Mouse (Mus musculus) spleen, adult 12 weeks (tissue): ENCODE measurements around the gene Rangrf.
"Not testable (repeated sequence)": the region's sequence is repeated elsewhere in the genome, so short reads cannot be mapped to it uniquely, and the experiment has no call there.

ENCODE experiments used
- DNase-seq: peaks from one replicate; pipeline ENCODE4 v3.0.0; 2022; ENCODE audit warnings: low spot score

The Rangrf gene

DNA sequence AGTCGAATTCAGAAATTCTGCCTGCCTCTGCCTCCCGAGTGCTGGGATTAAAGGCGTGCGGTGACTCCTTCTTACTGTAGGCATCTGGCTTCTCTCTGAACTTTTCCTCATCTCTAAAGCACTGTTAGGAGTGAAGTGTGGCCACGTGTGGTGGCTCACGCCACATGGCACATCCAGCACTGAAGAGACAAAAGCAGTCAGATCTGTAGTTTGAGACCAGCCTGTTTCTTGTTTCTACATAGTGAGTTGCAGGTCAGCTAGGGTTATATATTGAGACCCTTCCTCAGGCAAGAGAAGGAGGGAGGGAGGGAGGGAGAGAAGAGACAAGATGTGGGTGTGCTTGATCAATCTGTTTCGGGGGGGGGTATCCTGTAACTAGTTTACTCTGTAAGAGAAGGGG, at the start of gene Rangrf:
Rangrf (minus strand) TSS at position 101 of the 400 bp plus-strand sequence.
- DNase-seq, result no peak

DNA sequence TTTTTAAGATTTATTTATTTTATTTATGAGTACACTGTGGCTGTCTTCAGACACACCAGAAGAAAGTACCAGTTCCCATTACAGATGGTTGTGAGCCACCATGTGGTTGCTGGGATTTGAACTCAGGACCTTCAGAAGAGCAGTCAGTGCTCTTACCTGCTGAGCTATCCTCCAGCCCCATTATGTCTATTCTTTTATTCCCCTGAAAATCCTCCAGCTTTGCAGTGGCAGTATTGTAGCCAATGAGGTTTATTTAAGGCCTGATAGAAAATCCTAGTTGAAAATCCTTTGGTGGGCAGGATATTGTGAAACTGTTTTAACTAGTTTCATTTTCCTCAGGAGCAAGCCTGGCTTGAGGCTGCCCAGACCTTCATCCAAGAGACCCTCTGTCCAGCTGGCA, 45.7 kb upstream of the Rangrf start:
- no peak for DNase-seq

- no peak for DNase-seq
These were observed 41.8 kb upstream of the Rangrf start for GRCm38 (mm10) chr11:69016755-69017154.

DNA sequence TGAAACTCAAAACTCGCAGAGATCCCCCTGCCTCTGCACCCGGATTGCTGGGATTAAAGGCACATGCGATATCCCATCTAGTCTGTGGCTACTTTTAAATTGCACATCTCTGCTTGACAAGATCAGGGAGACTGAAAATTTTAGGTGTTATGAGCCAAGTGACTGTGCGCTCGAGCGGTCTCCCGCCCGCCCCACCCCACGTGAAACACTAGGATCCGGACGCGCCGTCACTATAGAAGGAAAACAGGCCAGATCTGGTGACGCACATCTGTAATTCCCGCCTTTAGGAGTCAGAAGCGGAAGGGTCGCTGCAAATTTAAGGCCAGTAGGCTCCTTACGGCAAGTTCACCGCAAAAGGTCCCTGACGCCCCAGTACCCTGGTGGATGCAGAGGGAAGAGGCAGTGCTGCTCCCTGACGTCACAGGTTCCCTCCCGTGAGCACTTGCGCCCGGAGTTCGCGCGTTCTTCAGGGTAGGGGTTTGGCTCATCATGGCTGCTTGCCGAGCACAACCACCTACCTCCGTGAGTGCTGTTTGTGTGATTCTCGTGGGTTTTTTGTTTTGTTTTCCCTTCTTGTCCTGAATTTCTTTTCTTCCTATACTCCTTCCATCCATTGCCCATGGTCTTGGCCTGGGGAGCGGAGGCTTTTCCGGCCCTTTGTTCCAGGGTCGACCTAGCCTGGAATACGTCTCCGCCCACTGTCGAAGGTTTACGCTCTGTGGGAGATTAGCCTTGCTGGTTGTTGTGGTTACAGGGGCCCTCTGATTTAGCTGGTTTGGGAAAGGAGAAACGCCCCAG, 40.9 kb upstream of the Rangrf start, which contains the start of gene Ctc1:
Ctc1 (plus strand) TSS at position 268 of the 798 bp plus-strand sequence.
- peak; percentile 88 for DNase-seq

- peak; percentile 78 for DNase-seq
These were observed 37.2 kb upstream of the Rangrf start for GRCm38 (mm10) chr11:69012071-69012601.

GRCm38 (mm10) chr11:69011445-69011844, 36.5 kb upstream of the Rangrf start:
- not testable (repeated sequence) for DNase-seq

DNA sequence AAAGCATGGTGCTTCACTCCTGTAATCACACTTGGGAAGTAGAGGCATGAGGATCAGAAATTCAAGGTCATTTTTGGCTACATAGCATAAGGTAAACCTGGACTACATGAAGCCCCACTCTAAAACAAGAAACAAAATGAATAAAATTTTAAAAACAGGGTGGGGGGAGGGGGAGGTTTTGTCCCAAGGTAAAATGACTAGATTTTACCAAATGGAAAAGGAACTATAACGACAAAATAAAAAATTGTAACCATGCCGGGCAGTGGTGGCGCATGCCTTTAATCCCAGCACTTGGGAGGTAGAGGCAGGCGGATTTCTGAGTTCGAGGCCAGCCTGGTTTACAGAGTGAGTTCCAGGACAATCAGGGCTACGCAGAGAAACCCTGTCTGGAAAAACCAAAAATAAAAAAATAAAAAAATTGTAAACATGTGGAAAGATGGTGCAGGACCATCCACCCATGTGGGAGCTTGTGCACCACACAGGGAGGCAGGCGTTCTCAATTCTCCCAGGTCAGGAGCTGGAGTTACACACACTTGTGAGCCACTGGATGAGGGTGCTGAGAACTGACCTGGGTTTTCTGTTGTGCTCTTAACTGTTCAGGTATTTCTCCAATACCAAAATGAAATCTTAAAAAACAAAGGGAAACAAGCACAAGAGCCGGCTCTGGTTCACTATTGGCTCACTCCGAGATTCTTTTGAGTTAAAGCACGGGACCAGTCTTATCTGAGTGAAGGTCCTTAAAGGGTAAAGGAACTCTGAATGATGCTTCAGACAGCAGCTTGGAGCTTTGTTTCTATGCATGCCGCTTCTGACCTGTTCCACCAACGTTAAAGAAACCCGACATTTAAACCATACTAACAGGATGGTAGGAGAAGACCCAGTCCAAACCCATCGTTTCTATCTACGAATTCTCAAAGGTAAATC, 35.7 kb upstream of the Rangrf start:
- DNase-seq, result no peak

DNA sequence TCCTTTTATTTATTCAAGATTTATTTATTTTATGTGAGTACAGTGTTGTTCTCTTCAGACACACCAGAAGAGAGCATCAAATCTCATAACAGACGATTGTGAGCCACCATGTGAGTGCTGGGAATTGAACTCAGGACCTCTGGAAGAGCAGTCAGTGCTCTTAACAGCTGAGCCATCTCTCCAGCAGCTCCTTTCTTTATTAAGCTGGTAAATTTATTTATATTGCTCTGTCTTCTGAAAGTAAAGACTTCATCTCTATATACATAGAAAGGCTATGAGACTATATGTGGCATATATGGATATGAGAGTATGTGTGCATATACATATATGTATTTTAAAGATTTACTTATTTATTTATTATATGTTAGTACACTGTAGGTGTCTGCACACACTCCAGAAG, 34.5 kb upstream of the Rangrf start:
- no peak for DNase-seq

GRCm38 (mm10) chr11:69008182-69009121, 33.5 kb upstream of the Rangrf start, which contains the start of gene Pfas:
TSS of gene Pfas (minus strand) at chr11:69008460.
- DNase-seq, result peak; percentile 91

DNA sequence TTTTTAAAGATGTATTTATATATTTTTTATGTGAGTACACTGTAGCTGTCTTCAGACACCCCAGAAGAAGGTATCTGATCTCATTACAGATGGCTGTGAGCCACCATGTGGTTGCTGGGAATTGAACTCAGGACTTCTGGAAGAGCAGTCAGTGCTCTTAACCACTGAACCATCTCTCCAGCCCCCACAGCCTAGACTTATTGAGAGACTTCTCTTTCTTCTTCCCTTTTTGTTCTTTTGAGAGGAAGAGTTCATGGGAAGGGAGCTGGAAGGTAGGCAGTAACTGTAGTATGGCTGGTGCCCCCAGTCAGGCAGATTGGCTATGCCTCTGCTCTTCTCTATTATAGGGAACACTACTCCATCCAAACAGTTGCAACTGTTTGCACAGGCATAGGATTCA, 31.6 kb upstream of the Rangrf start:
- not testable (repeated sequence) for DNase-seq

DNA sequence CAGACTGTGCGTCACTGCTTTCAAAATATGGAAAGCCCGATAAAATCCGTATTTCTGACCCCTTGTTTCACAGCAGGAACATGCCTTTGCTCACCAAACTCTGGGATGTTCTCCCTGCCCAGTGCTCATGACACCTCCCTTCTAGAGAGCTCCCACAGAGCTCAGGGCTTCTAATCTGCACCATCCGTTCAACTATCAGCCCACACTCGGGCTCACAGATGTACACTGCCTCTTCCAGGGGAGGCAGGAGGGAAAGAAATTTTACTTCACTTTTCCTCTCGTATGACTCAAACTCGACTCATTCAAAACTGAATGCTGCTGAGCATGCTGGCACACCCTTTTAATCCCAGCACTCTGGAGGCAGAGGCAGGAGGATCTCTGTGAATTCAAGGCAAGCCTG, 30.2 kb upstream of the Rangrf start:
- no peak for DNase-seq

DNA sequence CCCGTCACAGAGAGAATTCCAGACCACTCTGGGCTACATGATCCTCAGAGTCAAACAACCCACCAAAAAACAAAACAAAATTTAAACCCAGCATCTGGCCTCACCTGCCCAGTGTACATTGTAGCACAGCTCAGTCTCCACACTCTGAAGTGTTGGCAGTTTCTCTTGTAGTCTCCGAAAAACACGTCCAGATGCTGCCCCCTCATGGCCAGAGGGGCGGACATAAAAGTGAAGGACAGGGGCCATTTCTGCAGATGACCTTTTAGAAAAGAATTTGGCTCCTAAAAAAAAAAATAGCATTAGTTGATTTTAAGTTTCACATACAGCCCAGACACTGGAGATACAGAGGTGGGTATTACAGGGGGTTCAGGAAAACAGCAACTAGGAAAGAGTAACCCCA, 28.6 kb upstream of the Rangrf start:
- no peak for DNase-seq

GRCm38 (mm10) chr11:69002782-69003181, 27.8 kb upstream of the Rangrf start:
- not testable (repeated sequence) for DNase-seq

GRCm38 (mm10) chr11:68997080-68997479, 22.1 kb upstream of the Rangrf start:
- no peak for DNase-seq

DNA sequence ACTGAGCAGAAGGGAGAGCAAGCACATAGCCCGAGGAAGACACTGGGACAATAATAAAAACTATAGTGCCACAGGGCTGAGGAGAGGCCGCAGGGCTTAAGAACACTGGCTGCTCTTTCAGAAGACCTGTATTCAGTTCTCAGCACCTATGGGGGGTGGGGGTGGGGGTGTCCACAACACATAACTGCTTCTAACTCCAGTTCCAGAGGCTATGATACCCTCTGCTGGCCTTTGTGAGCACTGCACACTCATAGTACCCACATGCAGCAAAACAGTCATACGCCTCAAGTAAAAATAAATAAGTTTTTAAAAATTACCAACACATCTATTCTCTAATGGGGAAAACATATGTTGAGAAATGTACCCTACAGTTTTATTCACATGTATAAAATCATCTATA, 19.4 kb upstream of the Rangrf start:
- no peak for DNase-seq

GRCm38 (mm10) chr11:68993122-68993521, 18.1 kb upstream of the Rangrf start:
- no peak for DNase-seq

- no peak for DNase-seq
These were observed 13.4 kb upstream of the Rangrf start for GRCm38 (mm10) chr11:68988341-68988740.

DNA sequence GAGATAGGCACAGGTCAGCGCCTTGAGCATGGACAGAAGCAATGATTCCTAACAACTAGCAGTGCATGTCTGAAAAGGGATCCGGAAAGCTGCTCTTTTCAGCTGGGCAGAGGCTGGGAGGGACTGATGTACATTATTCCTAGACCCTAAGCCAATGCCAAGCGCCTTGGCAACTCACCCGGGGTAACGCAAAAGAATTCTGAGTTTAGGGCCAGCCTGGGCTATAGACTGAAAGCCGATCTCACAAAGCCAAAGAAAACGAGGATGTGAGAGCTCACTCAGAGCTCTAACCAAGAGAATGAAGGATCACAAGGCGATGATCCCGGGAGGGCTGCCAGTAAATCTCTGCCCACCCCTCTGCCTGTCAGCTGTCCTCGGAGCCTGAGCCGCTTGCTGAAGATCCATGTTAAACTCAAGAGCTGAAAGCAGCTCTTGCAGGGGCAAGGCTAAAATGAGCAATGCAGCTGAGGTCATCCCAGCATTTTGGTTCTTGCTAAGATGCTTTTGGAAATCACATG, 12.4 kb upstream of the Rangrf start:
- no peak for DNase-seq

- DNase-seq, result peak; percentile 53
These were observed 7.8 kb upstream of the Rangrf start for GRCm38 (mm10) chr11:68982639-68983369.

- no peak for DNase-seq
These were observed 5.9 kb upstream of the Rangrf start for GRCm38 (mm10) chr11:68980919-68981318.
